Mouse (Mus musculus) MEL (cell line): Measurements from ENCODE around the gene Zfp764. TPM values are rescaled to one million over a fixed set of nuclear protein-coding genes. Genes with fewer than 3 reads are reported as not detected.

Experiments used
- DNase-seq: peaks from one replicate; pipeline ENCODE4 v3.0.0; 2011; ENCODE audit warnings: low read depth, low spot score
- H3K27ac ChIP-seq: 2 replicates; pipeline ENCODE4 v1.5.1; 2012; ENCODE audit warnings: low read depth, mild to moderate bottlenecking, control low read depth, low read length, moderate library complexity; ENCODE audit not compliant: control insufficient read depth
- H3K27me3 ChIP-seq, 2 experiments: fragments of 150-350 bp in 1 of 2; sonication (generic) in 1 of 2; 2 replicates each; pipeline ENCODE4 v1.6.1; 2012; ENCODE audit warnings: low read length in 2 of 2, mild to moderate bottlenecking in 2 of 2, improper control_type of control experiment in 1 of 2, moderate library complexity in 1 of 2; ENCODE audit not compliant: insufficient read depth in 2 of 2, control insufficient read depth in 1 of 2
- H3K36me3 ChIP-seq, 2 experiments: 2 replicates each; pipeline ENCODE4 v1.6.1; 2012 to 2014; ENCODE audit warnings: low read length in 2 of 2, improper control_type of control experiment in 1 of 2, inconsistent platforms in 1 of 2, mild to moderate bottlenecking in 1 of 2; ENCODE audit not compliant: insufficient read depth in 2 of 2, control insufficient read depth in 1 of 2
- H3K4me1 ChIP-seq, 2 experiments: fragments of 150-350 bp in 1 of 2; sonication (generic) in 1 of 2; 2 replicates each; pipeline ENCODE4 v1.6.1; 2012; ENCODE audit warnings: low read length in 2 of 2, improper control_type of control experiment in 1 of 2, mild to moderate bottlenecking in 1 of 2; ENCODE audit not compliant: insufficient read depth in 2 of 2, control insufficient read depth in 1 of 2
- H3K4me3 ChIP-seq, 2 experiments: fragments of 150-350 bp in 1 of 2; sonication (generic) in 1 of 2; 2 replicates each; pipeline ENCODE4 v1.5.1; 2012; ENCODE audit warnings: low read depth in 2 of 2, low read length in 2 of 2, mild to moderate bottlenecking in 2 of 2, moderate library complexity in 2 of 2, control low read depth in 1 of 2, improper control_type of control experiment in 1 of 2; ENCODE audit not compliant: control insufficient read depth in 1 of 2, insufficient read depth in 1 of 2
- H3K79me2 ChIP-seq: 2 replicates; pipeline ENCODE4 v1.6.1; 2012; ENCODE audit warnings: mild to moderate bottlenecking, low read length, moderate library complexity; ENCODE audit not compliant: control insufficient read depth, poor library complexity, insufficient read depth
- H3K9ac ChIP-seq: 2 replicates; pipeline ENCODE4 v1.6.1; 2012; ENCODE audit warnings: low read depth, mild to moderate bottlenecking, control low read depth, low read length, moderate library complexity; ENCODE audit not compliant: control insufficient read depth, poor library complexity, severe bottlenecking
- H3K9me3 ChIP-seq: fragments of 150-350 bp; sonication (generic); replicated peaks from 2 replicates; pipeline ENCODE4 v1.6.1; 2012; ENCODE audit warnings: mild to moderate bottlenecking, low read length, improper control_type of control experiment, moderate library complexity; ENCODE audit not compliant: insufficient read depth
- BHLHE40 ChIP-seq: IDR thresholded peaks from 2 replicates; pipeline ENCODE4 v1.6.1; 2012; ENCODE audit warnings: low read depth, mild to moderate bottlenecking, inconsistent platforms, low read length, improper control_type of control experiment, borderline replicate concordance
- CTCF ChIP-seq, 3 experiments: IDR thresholded peaks in 2 of 3; conservative IDR thresholded peaks in 1 of 3; 2 replicates each; pipeline ENCODE4 v1.5.1; 2011 to 2012; ENCODE audit warnings: low read length in 3 of 3, low read depth in 2 of 3, mild to moderate bottlenecking in 2 of 3, improper control_type of control experiment in 1 of 3, inconsistent platforms in 1 of 3, mixed read lengths in 1 of 3, moderate library complexity in 1 of 3; ENCODE audit not compliant: control insufficient read depth in 1 of 3, insufficient read depth in 1 of 3, poor library complexity in 1 of 3, severe bottlenecking in 1 of 3
- ETS1 ChIP-seq: IDR thresholded peaks from 2 replicates; pipeline ENCODE4 v1.6.1; 2012; ENCODE audit warnings: low read depth, mild to moderate bottlenecking, inconsistent platforms, low read length, improper control_type of control experiment, moderate library complexity
- HCFC1 ChIP-seq: IDR thresholded peaks from 2 replicates; pipeline ENCODE4 v1.6.1; 2012; ENCODE audit warnings: low read depth, mild to moderate bottlenecking, inconsistent platforms, low read length, improper control_type of control experiment, moderate library complexity
- JUND ChIP-seq: IDR thresholded peaks from 2 replicates; pipeline ENCODE4 v1.6.1; 2011; ENCODE audit warnings: low read depth, mild to moderate bottlenecking, improper control_type of control experiment, low read length
- KAT2A ChIP-seq: conservative IDR thresholded peaks from 2 replicates; pipeline ENCODE4 v1.6.1; 2012; ENCODE audit warnings: low read depth, low read length, improper control_type of control experiment, inconsistent platforms
- MAFK ChIP-seq: IDR thresholded peaks from 2 replicates; pipeline ENCODE4 v1.6.1; 2011; ENCODE audit warnings: low read depth, mild to moderate bottlenecking, low read length, improper control_type of control experiment, borderline replicate concordance
- MAZ ChIP-seq: IDR thresholded peaks from 2 replicates; pipeline ENCODE4 v1.6.1; 2012; ENCODE audit warnings: low read depth, mild to moderate bottlenecking, inconsistent platforms, low read length, improper control_type of control experiment
- MXI1 ChIP-seq: IDR thresholded peaks from 2 replicates; pipeline ENCODE4 v1.6.1; 2011; ENCODE audit warnings: mild to moderate bottlenecking, low read depth, low read length, improper control_type of control experiment
- MYB ChIP-seq: IDR thresholded peaks from 2 replicates; pipeline ENCODE4 v1.6.1; 2011; ENCODE audit warnings: mild to moderate bottlenecking, low read depth, low read length, improper control_type of control experiment
- NELFE ChIP-seq: IDR thresholded peaks from 2 replicates; pipeline ENCODE4 v1.6.1; 2011; ENCODE audit warnings: low read depth, low read length, improper control_type of control experiment
- POLR2AphosphoS2 ChIP-seq: IDR thresholded peaks from 2 replicates; pipeline ENCODE4 v1.6.1; 2011; ENCODE audit warnings: low read length, improper control_type of control experiment
- RAD21 ChIP-seq: IDR thresholded peaks from 2 replicates; pipeline ENCODE4 v1.6.1; 2011; ENCODE audit warnings: mild to moderate bottlenecking, low read depth, low read length, improper control_type of control experiment
- RCOR1 ChIP-seq: IDR thresholded peaks from 2 replicates; pipeline ENCODE4 v1.6.1; 2012; ENCODE audit warnings: low read depth, mild to moderate bottlenecking, inconsistent platforms, low read length, improper control_type of control experiment
- SIN3A ChIP-seq: IDR thresholded peaks from 2 replicates; pipeline ENCODE4 v1.6.1; 2012; ENCODE audit warnings: low read length, improper control_type of control experiment, inconsistent platforms
- SMC3 ChIP-seq: IDR thresholded peaks from 2 replicates; pipeline ENCODE4 v1.6.1; 2011; ENCODE audit warnings: low read depth, low read length, improper control_type of control experiment
- TCF12 ChIP-seq: IDR thresholded peaks from 2 replicates; pipeline ENCODE4 v1.6.1; 2014; ENCODE audit warnings: low read depth, mild to moderate bottlenecking, inconsistent platforms, low read length, improper control_type of control experiment, moderate library complexity
- ZC3H11A ChIP-seq: IDR thresholded peaks from 2 replicates; pipeline ENCODE4 v1.6.1; 2012; ENCODE audit warnings: low read depth, mild to moderate bottlenecking, inconsistent platforms, low read length, improper control_type of control experiment
- ZKSCAN1 ChIP-seq: IDR thresholded peaks from 2 replicates; pipeline ENCODE4 v1.6.1; 2012; ENCODE audit warnings: low read depth, mild to moderate bottlenecking, inconsistent platforms, low read length, improper control_type of control experiment, moderate library complexity
- ZMIZ1 ChIP-seq: IDR thresholded peaks from 2 replicates; pipeline ENCODE4 v1.6.1; 2012; ENCODE audit warnings: low read depth, mild to moderate bottlenecking, inconsistent platforms, low read length, improper control_type of control experiment, moderate library complexity
- polyA plus RNA-seq, 2 experiments: library from polyadenylated mRNA; stranded (reverse) in 1 of 2; unstranded in 1 of 2; fragments of >175 nt in 1 of 2; fragments of >200 nt in 1 of 2; gene quantifications; 2 replicates each; pipeline versions ENCODE4 v1.2.1 to v1.2.4; 2012; ENCODE audit warnings: low replicate concordance in 2 of 2, low read depth in 1 of 2; ENCODE audit not compliant: insufficient read length in 2 of 2, insufficient read depth in 1 of 2, missing spikeins in 1 of 2
- total RNA-seq: library from RNA; depleted of rRNA; stranded (reverse); fragments of 300-350 nt; gene quantifications from 2 replicates; pipeline ENCODE4 v1.2.3, GENCODE M21; 2012

Gene Zfp764
- total and polyA plus RNA-seq, 3 experiments: 3.1 to 4.1 TPM; not detected in 1

- TF ChIP-seq NELFE: no peak
- peak; percentile 93 for TF ChIP-seq MXI1
- peak; percentile 94 for TF ChIP-seq SIN3A
- Histone ChIP-seq H3K9me3 (no peaks in the 10 kb centered on the region), H3K36me3 (peaks cover 3 to 11% of the 10 kb centered on the region in 2 experiments), H3K27ac (no peak overlapping the region), H3K4me1 (peaks cover 0 to 11% of the 10 kb centered on the region in 2 experiments; a peak in 1 of 4 replicates), H3K9ac (no peak overlapping the region), H3K27me3 (no peaks in the 10 kb centered on the region), H3K4me3 (no peak overlapping the region), H3K79me2 (peaks cover 17% of the 10 kb centered on the region)
- peak; percentile 48 for DNase-seq
Measured at GRCm38 (mm10) chr7:127454905-127455304, 48.3 kb upstream of the Zfp764 start.

DNA sequence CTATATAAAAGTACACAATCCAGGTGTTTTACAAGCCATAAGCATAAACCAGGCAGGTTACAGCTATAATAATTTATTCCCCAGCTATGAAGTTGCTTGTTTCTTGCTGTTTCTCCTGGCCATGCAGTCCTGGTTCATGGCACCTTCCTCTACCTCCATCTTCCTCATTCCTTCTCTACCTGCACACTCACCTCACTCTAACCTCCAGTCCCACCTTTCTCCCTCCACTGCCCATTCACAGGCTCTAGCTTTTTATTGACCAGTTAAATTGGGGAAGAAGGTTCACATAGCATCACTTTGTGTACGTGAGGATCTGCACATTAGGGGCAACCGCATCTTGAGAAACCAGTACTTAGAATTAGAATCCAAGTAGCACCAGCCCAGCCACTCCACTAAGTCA is 46.4 kb upstream of the Zfp764 start:
- Histone ChIP-seq H3K27me3 (no peaks in the 10 kb centered on the region), H3K4me1 (peaks cover 0 to 15% of the 10 kb centered on the region in 2 experiments; a peak in 2 of 4 replicates), H3K9ac (no peak overlapping the region), H3K36me3 (peaks cover 3 to 14% of the 10 kb centered on the region in 2 experiments; a peak in 3 of 4 replicates), H3K79me2 (peaks cover 33% of the 10 kb centered on the region), H3K9me3 (no peaks in the 10 kb centered on the region), H3K4me3 (no peak overlapping the region), H3K27ac (no peak overlapping the region)
- no peak for TF ChIP-seq TCF12
- TF ChIP-seq ZKSCAN1: no peak
- TF ChIP-seq MAZ: no peak
- TF ChIP-seq MYB: no peak
- TF ChIP-seq JUND: no peak
- TF ChIP-seq ETS1: no peak
- DNase-seq: no peak

- H3K9me3 ChIP-seq: no peaks in the 10 kb centered on the region
- no peak overlapping the region for H3K27ac ChIP-seq
- no peak for DNase-seq
- peaks cover 35% of the 10 kb centered on the region for H3K79me2 ChIP-seq
- H3K4me1 ChIP-seq: peaks cover 0 to 22% of the 10 kb centered on the region in 2 experiments; a peak in 2 of 4 replicates
- no peak for TF ChIP-seq TCF12
- no peak for TF ChIP-seq POLR2AphosphoS2
- TF ChIP-seq ZMIZ1: no peak
- TF ChIP-seq ETS1: no peak
- no peak for TF ChIP-seq RAD21
- no peak for TF ChIP-seq SMC3
- no peak for TF ChIP-seq ZKSCAN1
- TF ChIP-seq CTCF (IDR thresholded peaks at IDR 0.05 in 2 of 3, conservative IDR thresholded peaks at IDR 0.05 in 1 of 3; ENCODE audit: control insufficient read depth in 1 of 3, insufficient read depth in 1 of 3, low read depth in 2 of 3, low read length in 3 of 3, poor library complexity in 1 of 3, severe bottlenecking in 1 of 3): no peak
- no peak for TF ChIP-seq RCOR1
- no peak for TF ChIP-seq HCFC1
- TF ChIP-seq MAFK: no peak
- TF ChIP-seq KAT2A: no peak
- no peak for TF ChIP-seq MXI1
- TF ChIP-seq BHLHE40: no peak
- TF ChIP-seq ZC3H11A: no peak
- peak overlapping the region; percentile 85 for H3K9ac ChIP-seq
- peak overlapping the region; percentile 93 to 94 for H3K4me3 ChIP-seq
- peaks cover 0 to 19% of the 10 kb centered on the region in 2 experiments; a peak in 2 of 4 replicates for H3K36me3 ChIP-seq
- no peaks in the 10 kb centered on the region for H3K27me3 ChIP-seq
Measured at GRCm38 (mm10) chr7:127449966-127450365, 43.3 kb upstream of the Zfp764 start.
